Mouse (Mus musculus) midbrain, embryonic 10.5 days (tissue): ENCODE measurements around the gene Arl5c. TPM values are rescaled to one million over a fixed set of nuclear protein-coding genes. Genes with fewer than 3 reads are reported as not detected.
A peak's percentile ranks its signal among the peaks of the same experiment; 100 is the strongest.

Source experiments
- DNase-seq: peaks from one replicate; pipeline ENCODE4 v3.0.0-alpha.2; 2017; ENCODE audit warnings: low spot score
- H3K27ac ChIP-seq: fragments of 300-500 bp; sonication (generic); replicated peaks from 2 replicates; pipeline ENCODE4 v1.5.1; 2016; ENCODE audit warnings: mild to moderate bottlenecking
- H3K27me3 ChIP-seq: fragments of 300-500 bp; sonication (generic); 2 replicates; pipeline ENCODE4 v1.6.1; 2016; ENCODE audit warnings: low read depth, mild to moderate bottlenecking; ENCODE audit not compliant: poor library complexity, severe bottlenecking
- H3K36me3 ChIP-seq: fragments of 300-500 bp; sonication (generic); 2 replicates; pipeline ENCODE4 v1.6.1; 2016; ENCODE audit warnings: mild to moderate bottlenecking, moderate library complexity
- H3K4me1 ChIP-seq: fragments of 300-500 bp; sonication (generic); 2 replicates; pipeline ENCODE4 v1.6.1; 2016
- H3K4me3 ChIP-seq: fragments of 300-500 bp; sonication (generic); 2 replicates; pipeline ENCODE4 v1.5.1; 2016; ENCODE audit warnings: mild to moderate bottlenecking, moderate library complexity
- H3K9me3 ChIP-seq: fragments of 300-500 bp; sonication (generic); replicated peaks from 2 replicates; pipeline ENCODE4 v1.6.1; 2016; ENCODE audit warnings: mild to moderate bottlenecking
- WGBS: fragments of 180-500 bp; shearing (Covaris S2); methylation state at CpG from one replicate; pipeline ENCODE4 v1.1.7; 2016; 5-methylcytosine and 5-hydroxymethylcytosine counted together
- polyA plus RNA-seq: library from polyadenylated mRNA; unstranded; fragments of >200 nt; fragmentation: Nextera tagmentation; extraction: Ambion mirVana; gene quantifications from 2 replicates; pipeline ENCODE4 v1.2.1, GENCODE M21; 2016

The Arl5c gene
- 8.9 and 16.8 TPM in 2 replicates for polyA plus RNA-seq

- WGBS: under 1% methylated on average over 26 of the region's 26 CpGs
- H3K9me3 ChIP-seq: no peaks in the 10 kb centered on the region
- DNase-seq: peak; percentile 73
- peak within 1 kb of the TSS; percentile 65 for H3K4me3 ChIP-seq
- H3K27me3 ChIP-seq: peaks cover 63% of the 10 kb centered on the region
- peak within 1 kb of the TSS; percentile 74 for H3K27ac ChIP-seq
- peaks cover 27% of the 10 kb centered on the region for H3K4me1 ChIP-seq
- H3K36me3 ChIP-seq: no peaks in the 10 kb centered on the region
Observed at GRCm38 (mm10) chr11:97995564-97996288, at the start of gene Arl5c. Gene Arl5c (minus strand): TSS chr11:97996181.

GRCm38 (mm10) chr11:98045596-98045995 is 49.6 kb upstream of the Arl5c start:
- Histone ChIP-seq H3K4me3 (no peak overlapping the region), H3K27ac (no peak overlapping the region), H3K4me1 (peaks cover 9% of the 10 kb centered on the region), H3K36me3 (no peaks in the 10 kb centered on the region), H3K27me3 (peaks cover 44% of the 10 kb centered on the region), H3K9me3 (no peaks in the 10 kb centered on the region)
- WGBS: 67% methylated on average over 4 of the region's 4 CpGs
- no peak for DNase-seq

- WGBS: 78% methylated on average over 5 of the region's 5 CpGs
- Histone ChIP-seq H3K4me1 (peaks cover 6% of the 10 kb centered on the region), H3K4me3 (no peak overlapping the region), H3K27ac (no peak overlapping the region), H3K27me3 (peaks cover 29% of the 10 kb centered on the region), H3K36me3 (no peaks in the 10 kb centered on the region), H3K9me3 (no peaks in the 10 kb centered on the region)
- DNase-seq: no peak
Observed at GRCm38 (mm10) chr11:98044074-98044473, 48.1 kb upstream of the Arl5c start.

GRCm38 (mm10) chr11:98042741-98043140 is 46.8 kb upstream of the Arl5c start:
- Histone ChIP-seq H3K4me1 (peaks cover 11% of the 10 kb centered on the region), H3K27me3 (peaks cover 21% of the 10 kb centered on the region), H3K9me3 (no peaks in the 10 kb centered on the region), H3K36me3 (no peaks in the 10 kb centered on the region), H3K27ac (no peak overlapping the region), H3K4me3 (no peak overlapping the region)
- 91% methylated on average over 6 of the region's 6 CpGs for WGBS
- DNase-seq: no peak

GRCm38 (mm10) chr11:98040975-98041374 is 45.0 kb upstream of the Arl5c start:
- no peaks in the 10 kb centered on the region for H3K36me3 ChIP-seq
- H3K4me1 ChIP-seq: peaks cover 20% of the 10 kb centered on the region
- no peak for DNase-seq
- H3K27ac ChIP-seq: no peak overlapping the region
- no peak overlapping the region for H3K4me3 ChIP-seq
- WGBS: 75% methylated on average over 8 of the region's 8 CpGs
- no peaks in the 10 kb centered on the region for H3K9me3 ChIP-seq
- peaks cover 33% of the 10 kb centered on the region for H3K27me3 ChIP-seq

GRCm38 (mm10) chr11:98037871-98038270 is 41.9 kb upstream of the Arl5c start:
- H3K9me3 ChIP-seq: no peaks in the 10 kb centered on the region
- H3K27ac ChIP-seq: no peak overlapping the region
- peaks cover 40% of the 10 kb centered on the region for H3K27me3 ChIP-seq
- WGBS: 65% methylated on average over 14 of the region's 14 CpGs
- peaks cover 34% of the 10 kb centered on the region for H3K4me1 ChIP-seq
- no peaks in the 10 kb centered on the region for H3K36me3 ChIP-seq
- DNase-seq: no peak
- H3K4me3 ChIP-seq: 0 out of 2 replicates have a peak overlapping the region, but pooled peaks have one; percentile 4

- H3K27ac ChIP-seq: peak overlapping the region; percentile 80
- DNase-seq: peak; percentile 64
- no peaks in the 10 kb centered on the region for H3K9me3 ChIP-seq
- peaks cover 40% of the 10 kb centered on the region for H3K27me3 ChIP-seq
- peak overlapping the region; percentile 61 for H3K4me3 ChIP-seq
- H3K4me1 ChIP-seq: peaks cover 31% of the 10 kb centered on the region
- WGBS: 1% methylated on average over 27 of the region's 27 CpGs
- peaks cover 5% of the 10 kb centered on the region for H3K36me3 ChIP-seq
Observed at GRCm38 (mm10) chr11:98035977-98036377, 40.0 kb upstream of the Arl5c start.

GRCm38 (mm10) chr11:98034840-98035239 is 38.9 kb upstream of the Arl5c start:
- H3K4me1 ChIP-seq: peaks cover 30% of the 10 kb centered on the region
- H3K27ac ChIP-seq: peak overlapping the region; percentile 80; the same call in 1 of the 2 replicates
- 34% methylated on average over 4 of the region's 4 CpGs for WGBS
- H3K9me3 ChIP-seq: no peaks in the 10 kb centered on the region
- peaks cover 16% of the 10 kb centered on the region for H3K36me3 ChIP-seq
- no peak for DNase-seq
- H3K4me3 ChIP-seq: 0 out of 2 replicates have a peak overlapping the region, but pooled peaks have one; percentile 4
- H3K27me3 ChIP-seq: peaks cover 40% of the 10 kb centered on the region

- 88% methylated on average over 5 of the region's 5 CpGs for WGBS
- Histone ChIP-seq H3K4me3 (no peak overlapping the region), H3K27me3 (peaks cover 40% of the 10 kb centered on the region), H3K36me3 (peaks cover 24% of the 10 kb centered on the region), H3K27ac (0 out of 2 replicates have a peak overlapping the region, but pooled peaks have one; percentile 23), H3K9me3 (no peaks in the 10 kb centered on the region), H3K4me1 (peaks cover 30% of the 10 kb centered on the region)
- no peak for DNase-seq
Observed at GRCm38 (mm10) chr11:98034061-98034460, 38.1 kb upstream of the Arl5c start.

GRCm38 (mm10) chr11:98031443-98031770 is 35.4 kb upstream of the Arl5c start:
- WGBS: 12% methylated on average over 5 of the region's 5 CpGs
- Histone ChIP-seq H3K4me1 (peaks cover 37% of the 10 kb centered on the region), H3K9me3 (no peaks in the 10 kb centered on the region), H3K27ac (no peak overlapping the region), H3K27me3 (peaks cover 21% of the 10 kb centered on the region), H3K4me3 (no peak overlapping the region), H3K36me3 (peaks cover 39% of the 10 kb centered on the region)
- peak; percentile 84 for DNase-seq

- WGBS: 58% methylated on average over 5 of the region's 5 CpGs
- DNase-seq: no peak
- peaks cover 36% of the 10 kb centered on the region for H3K4me1 ChIP-seq
- no peak overlapping the region for H3K4me3 ChIP-seq
- H3K36me3 ChIP-seq: peaks cover 39% of the 10 kb centered on the region
- no peak overlapping the region for H3K27ac ChIP-seq
- H3K9me3 ChIP-seq: no peaks in the 10 kb centered on the region
- peaks cover 16% of the 10 kb centered on the region for H3K27me3 ChIP-seq
Observed at GRCm38 (mm10) chr11:98030701-98031442, 34.9 kb upstream of the Arl5c start.

- H3K27me3 ChIP-seq: no peaks in the 10 kb centered on the region
Observed at GRCm38 (mm10) chr11:98027785-98028184, 31.8 kb upstream of the Arl5c start.

GRCm38 (mm10) chr11:98027297-98027688 is 31.3 kb upstream of the Arl5c start:
- WGBS: under 1% methylated on average over 18 of the region's 18 CpGs
- H3K27me3 ChIP-seq: no peaks in the 10 kb centered on the region
- peak overlapping the region; percentile 99 for H3K4me3 ChIP-seq
- DNase-seq: no peak
- H3K4me1 ChIP-seq: peaks cover 41% of the 10 kb centered on the region
- peak overlapping the region; percentile 99 for H3K27ac ChIP-seq
- H3K9me3 ChIP-seq: no peaks in the 10 kb centered on the region
- peaks cover 39% of the 10 kb centered on the region for H3K36me3 ChIP-seq

More at GRCm38 (mm10) chr11:98027785-98028184, 31.8 kb upstream of the Arl5c start:
- peak overlapping the region; percentile 99 for H3K4me3 ChIP-seq
- no peaks in the 10 kb centered on the region for H3K9me3 ChIP-seq
- WGBS: 26% methylated on average over 7 of the region's 7 CpGs
- peaks cover 39% of the 10 kb centered on the region for H3K36me3 ChIP-seq
- H3K27ac ChIP-seq: peak overlapping the region; percentile 99
- H3K4me1 ChIP-seq: peaks cover 36% of the 10 kb centered on the region
- no peak for DNase-seq
